In genomic region chr10:61956718-61957117, GRCm38 (mm10) we compare ENCODE assay signal across 11 mouse cellular contexts. TPM values are rescaled to one million over a fixed set of nuclear protein-coding genes. Genes with fewer than 3 reads are reported as not detected.
A peak's percentile ranks its signal among the peaks of the same experiment; 100 is the strongest.
DNase-seq lines count a peak whose midpoint lies in the region; ATAC-seq and TF ChIP-seq lines count a peak whose summit lies in the region.
"Had no signal": no experiment of that assay in that cellular context is flagged by ENCODE, and none has a peak within 500 bp of the region (broad histone marks: within the 10 kb centered on the region; RNA-seq: fewer than 3 reads in every experiment).

No protein-coding gene starts in this region.

- H3K9ac ChIP-seq in lung, postnatal 0 days (replicated peaks; ENCODE audit: low read depth) = no peak overlapping the region
- no peak overlapping the region for H3K9ac ChIP-seq in hindbrain, embryonic 11.5 days (ENCODE audit: low read depth, low read length)
- no peak overlapping the region for H3K9ac ChIP-seq in midbrain, embryonic 15.5 days
- H3K9ac ChIP-seq: hindbrain, embryonic 14.5 days; liver, embryonic 12.5 days; neural tube, embryonic 13.5 days had no signal

- no peak overlapping the region for H3K4me3 ChIP-seq in lung, postnatal 0 days (ENCODE audit: low read depth, low read length)
- H3K4me3 ChIP-seq in hindbrain, embryonic 11.5 days (ENCODE audit: low read depth, low read length) = no peak overlapping the region
- H3K4me3 ChIP-seq in midbrain, embryonic 15.5 days = no peak overlapping the region
- H3K4me3 ChIP-seq: liver, embryonic 12.5 days; neural tube, embryonic 13.5 days had no signal

- DNase-seq in lung, postnatal 0 days (ENCODE audit: low spot score) = peak; percentile 36
- DNase-seq in lung, postnatal 25 days (ENCODE audit: low spot score) = no peak
- peak; percentile 79 to 82 for DNase-seq in cerebellum, postnatal 10 days
- DNase-seq in kidney, adult 9 months = peak; percentile 59
- no peak for DNase-seq in hindbrain, embryonic 11.5 days (ENCODE audit: low spot score)
- DNase-seq in spleen, postnatal 10 days (ENCODE audit: low spot score in 2 of 2) = no peak
- DNase-seq: right cerebral cortex, postnatal 4 days had no signal

- 49% methylated on average over 6 of the region's 6 CpGs for WGBS in lung, postnatal 0 days
- WGBS in hindbrain, embryonic 11.5 days = 82% methylated on average over 6 of the region's 6 CpGs
- 70% methylated on average over 6 of the region's 6 CpGs for WGBS in midbrain, embryonic 15.5 days

- peaks cover 3% of the 10 kb centered on the region; the same call in 1 of the 2 replicates for H3K4me1 ChIP-seq in lung, postnatal 0 days (ENCODE audit: insufficient read depth, low read depth, low read length)
- no peaks in the 10 kb centered on the region for H3K4me1 ChIP-seq in hindbrain, embryonic 11.5 days (replicated peaks; ENCODE audit: control insufficient read depth, insufficient read depth, low read length)
- H3K4me1 ChIP-seq in midbrain, embryonic 15.5 days = no peaks in the 10 kb centered on the region
- H3K4me1 ChIP-seq: liver, embryonic 12.5 days had no signal

- H3K4me2 ChIP-seq in lung, postnatal 0 days (replicated peaks; ENCODE audit: low read depth, low read length) = no peak overlapping the region
- H3K4me2 ChIP-seq in hindbrain, embryonic 11.5 days (replicated peaks; ENCODE audit: low read depth, low read length) = no peak overlapping the region
- H3K4me2 ChIP-seq in midbrain, embryonic 15.5 days = no peak overlapping the region
- H3K4me2 ChIP-seq: hindbrain, embryonic 14.5 days; liver, embryonic 12.5 days; neural tube, embryonic 13.5 days had no signal

- no peak for TF ChIP-seq CTCF in lung, postnatal 0 days (IDR thresholded peaks at IDR 0.05)

- H3K9me3 ChIP-seq in lung, postnatal 0 days (ENCODE audit: low read length) = no peaks in the 10 kb centered on the region
- H3K9me3 ChIP-seq in hindbrain, embryonic 11.5 days (ENCODE audit: control insufficient read depth, low read length) = no peaks in the 10 kb centered on the region
- no peaks in the 10 kb centered on the region for H3K9me3 ChIP-seq in midbrain, embryonic 15.5 days
- H3K9me3 ChIP-seq: liver, embryonic 12.5 days; neural tube, embryonic 13.5 days had no signal

- peak; percentile 70 for ATAC-seq in lung, postnatal 0 days
- no peak for ATAC-seq in hindbrain, embryonic 11.5 days (ENCODE audit: low FRiP score)
- no peak for ATAC-seq in midbrain, embryonic 15.5 days (replicated peaks)
- ATAC-seq: liver, embryonic 12.5 days had no signal

- no peak overlapping the region for H3K27ac ChIP-seq in lung, postnatal 0 days (ENCODE audit: low read length)
- H3K27ac ChIP-seq in hindbrain, embryonic 11.5 days (ENCODE audit: low read depth, low read length) = no peak overlapping the region
- no peak overlapping the region for H3K27ac ChIP-seq in midbrain, embryonic 15.5 days
- H3K27ac ChIP-seq: hindbrain, embryonic 14.5 days; liver, embryonic 12.5 days; neural tube, embryonic 13.5 days had no signal

- no peaks in the 10 kb centered on the region for H3K36me3 ChIP-seq in lung, postnatal 0 days (ENCODE audit: insufficient read depth, low read length)
- H3K36me3 ChIP-seq in hindbrain, embryonic 11.5 days (ENCODE audit: control insufficient read depth, insufficient read depth, low read length) = no peaks in the 10 kb centered on the region
- H3K36me3 ChIP-seq in midbrain, embryonic 15.5 days (replicated peaks) = no peaks in the 10 kb centered on the region
- H3K36me3 ChIP-seq: liver, embryonic 12.5 days; neural tube, embryonic 13.5 days had no signal

- H3K27me3 ChIP-seq in lung, postnatal 0 days (replicated peaks; ENCODE audit: insufficient read depth, low read length) = no peaks in the 10 kb centered on the region
- H3K27me3 ChIP-seq in hindbrain, embryonic 11.5 days (ENCODE audit: control insufficient read depth, insufficient read depth, low read length) = no peaks in the 10 kb centered on the region
- no peaks in the 10 kb centered on the region for H3K27me3 ChIP-seq in midbrain, embryonic 15.5 days (replicated peaks)
- H3K27me3 ChIP-seq: liver, embryonic 12.5 days; neural tube, embryonic 13.5 days had no signal

- TF ChIP-seq EP300 in lung, postnatal 0 days (IDR thresholded peaks at IDR 0.05) = no peak

RNA-seq across cellular contexts. Expression of gene Col13a1, which starts 22.2 kb away (rescaled TPM):
- polyA plus RNA-seq in lung, postnatal 0 days (2015; fragmentation: Nextera tagmentation; extraction: Ambion mirVana) = 54.8 and 61.8 TPM in 2 replicates
- polyA plus RNA-seq in hindbrain, embryonic 11.5 days (2014; fragmentation: Nextera tagmentation; extraction: Ambion mirVana) = 1.5 and 1.9 TPM in 2 replicates
- 1.9 and 2.9 TPM in 2 replicates for polyA plus RNA-seq in midbrain, embryonic 15.5 days (2015; fragmentation: Nextera tagmentation; extraction: Ambion mirVana)

Comparison
In these comparisons a context has a peak if more than half of its experiments do, and no peak if none do; other contexts are left out.
1. DNase-seq: peak in lung, postnatal 0 days (single experiment), cerebellum, postnatal 10 days (2 of 2) and kidney, adult 9 months (single experiment); none in lung, postnatal 25 days (single experiment), hindbrain, embryonic 11.5 days (single experiment) and spleen, postnatal 10 days (0 of 2).
2. RNA of gene Col13a1, which starts 22.2 kb away (polyA plus RNA-seq): 54.8 to 61.8 TPM in lung, postnatal 0 days; 1.9 to 2.9 TPM in midbrain, embryonic 15.5 days and 1.5 to 1.9 TPM in hindbrain, embryonic 11.5 days; every median in the first group is over 10 times any median in the second.